Mouse (Mus musculus) lung, postnatal 0 days (tissue): ENCODE results near the gene Bfsp2. TPM values are rescaled to one million over a fixed set of nuclear protein-coding genes. Genes with fewer than 3 reads are reported as not detected.

Experiments
- ATAC-seq: fragments of 200-750 bp; cut with Nextera tagmentation; 2 replicates; pipeline ENCODE4 v1.8.0; 2017; ENCODE audit warnings: moderate library complexity
- DNase-seq: peaks from one replicate; pipeline ENCODE4 v3.0.0-alpha.2; 2016; ENCODE audit warnings: low spot score
- H3K27ac ChIP-seq: fragments of 300-500 bp; sonication (generic); 2 replicates; pipeline ENCODE4 v1.5.1; 2014; ENCODE audit warnings: antibody characterized with exemption, mild to moderate bottlenecking, low read length, mixed read lengths
- H3K27me3 ChIP-seq: fragments of 300-500 bp; sonication (generic); replicated peaks from 2 replicates; pipeline ENCODE4 v1.6.1; 2014; ENCODE audit warnings: low read length, mixed read lengths; ENCODE audit not compliant: insufficient read depth
- H3K36me3 ChIP-seq: fragments of 300-500 bp; sonication (generic); 2 replicates; pipeline ENCODE4 v1.6.1; 2014; ENCODE audit warnings: low read length, mixed read lengths; ENCODE audit not compliant: insufficient read depth
- H3K4me1 ChIP-seq: fragments of 300-500 bp; sonication (generic); 2 replicates; pipeline ENCODE4 v1.6.1; 2014; ENCODE audit warnings: antibody characterized with exemption, low read depth, low read length, mixed read lengths; ENCODE audit not compliant: insufficient read depth
- H3K4me2 ChIP-seq: fragments of 300-500 bp; sonication (generic); replicated peaks from 2 replicates; pipeline ENCODE4 v1.6.1; 2014; ENCODE audit warnings: low read depth, mild to moderate bottlenecking, low read length, moderate library complexity, mixed read lengths
- H3K4me3 ChIP-seq: fragments of 300-500 bp; sonication (generic); 2 replicates; pipeline ENCODE4 v1.5.1; 2014; ENCODE audit warnings: low read depth, low read length
- H3K9ac ChIP-seq: fragments of 300-500 bp; sonication (generic); replicated peaks from 2 replicates; pipeline ENCODE4 v1.6.1; 2014; ENCODE audit warnings: low read depth, mild to moderate bottlenecking
- H3K9me3 ChIP-seq: fragments of 300-500 bp; sonication (generic); 2 replicates; pipeline ENCODE4 v1.6.1; 2016; ENCODE audit warnings: low read length, mixed read lengths
- CTCF ChIP-seq: IDR thresholded peaks from 2 replicates; pipeline ENCODE4 v1.5.1; 2016; ENCODE audit warnings: antibody characterized with exemption, mild to moderate bottlenecking
- EP300 ChIP-seq: IDR thresholded peaks from 2 replicates; pipeline ENCODE4 v1.6.1; 2016; ENCODE audit warnings: antibody characterized with exemption, mild to moderate bottlenecking, control low read depth
- WGBS: fragments of 180-500 bp; shearing (Covaris S2); extraction: QIAGEN DNeasy Blood & Tissue Kit; methylation state at CpG from one replicate; pipeline ENCODE4 v1.1.7; 2014; 5-methylcytosine and 5-hydroxymethylcytosine counted together
- polyA plus RNA-seq: library from polyadenylated mRNA; unstranded; fragments of >200 nt; fragmentation: Nextera tagmentation; extraction: Ambion mirVana; gene quantifications from 2 replicates; pipeline ENCODE4 v1.2.1, GENCODE M21; 2015

The Bfsp2 gene
- polyA plus RNA-seq, 1 experiment from 2014 or later = 0.30 TPM

DNA sequence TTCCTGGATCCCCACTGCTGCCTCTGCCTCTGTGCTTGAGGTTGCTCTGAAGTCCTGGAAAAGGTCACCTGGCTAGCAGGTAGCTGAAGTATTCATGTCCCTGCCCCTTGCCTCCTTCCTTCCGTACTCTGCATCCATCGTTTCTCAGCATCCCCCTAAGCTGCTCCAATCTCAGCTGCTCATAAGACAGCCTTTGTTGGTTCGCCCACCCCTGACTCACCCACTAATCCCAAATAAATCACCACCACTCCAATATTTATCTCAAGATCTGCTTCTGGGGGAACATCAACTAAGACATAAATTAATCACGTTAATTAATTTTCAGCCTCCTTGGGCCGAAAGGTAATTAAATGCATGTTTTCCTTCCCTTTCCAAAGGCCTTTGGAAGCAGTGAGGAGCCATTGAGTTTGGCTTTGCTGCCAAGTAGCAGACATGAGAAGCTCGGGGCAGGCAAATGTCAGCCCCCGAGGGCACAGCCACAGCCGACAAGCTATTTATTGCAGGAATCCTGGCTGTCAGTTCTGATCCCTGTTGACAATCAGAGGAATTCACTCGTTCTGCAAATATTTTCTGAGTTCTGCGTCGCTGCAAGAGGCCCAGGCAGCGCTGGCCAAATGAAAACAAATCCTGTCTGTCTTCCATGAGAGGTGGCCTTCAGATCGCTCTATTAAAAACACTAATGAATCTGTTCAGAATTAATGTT is 36.9 kb downstream of the Bfsp2 start:
- Histone ChIP-seq H3K4me2 (no peak overlapping the region), H3K9ac (no peak overlapping the region), H3K27me3 (no peaks in the 10 kb centered on the region), H3K4me1 (peaks cover 12% of the 10 kb centered on the region; the same call in 1 of the 2 replicates), H3K27ac (no peak overlapping the region), H3K4me3 (no peak overlapping the region), H3K36me3 (no peaks in the 10 kb centered on the region), H3K9me3 (no peaks in the 10 kb centered on the region)
- DNase-seq (no peak), ATAC-seq (no peak)
- WGBS = 33% methylated on average over 13 of the region's 13 CpGs
- no peak for TF ChIP-seq CTCF
- no peak for TF ChIP-seq EP300

- peaks cover 12% of the 10 kb centered on the region; the same call in 1 of the 2 replicates for H3K4me1 ChIP-seq
- H3K9ac ChIP-seq = no peak overlapping the region
- no peaks in the 10 kb centered on the region for H3K9me3 ChIP-seq
- ATAC-seq (peak; percentile 37; the same call in 1 of the 2 replicates), DNase-seq (peak; percentile 74)
- no peaks in the 10 kb centered on the region for H3K27me3 ChIP-seq
- H3K36me3 ChIP-seq = no peaks in the 10 kb centered on the region
- no peak overlapping the region for H3K4me2 ChIP-seq
- WGBS = 15% methylated on average over 3 of the region's 3 CpGs
- H3K4me3 ChIP-seq = no peak overlapping the region
- TF ChIP-seq CTCF (no peak), EP300 (no peak)
- no peak overlapping the region for H3K27ac ChIP-seq
Observed at GRCm38 (mm10) chr9:103440597-103440996, 39.6 kb downstream of the Bfsp2 start.

DNA sequence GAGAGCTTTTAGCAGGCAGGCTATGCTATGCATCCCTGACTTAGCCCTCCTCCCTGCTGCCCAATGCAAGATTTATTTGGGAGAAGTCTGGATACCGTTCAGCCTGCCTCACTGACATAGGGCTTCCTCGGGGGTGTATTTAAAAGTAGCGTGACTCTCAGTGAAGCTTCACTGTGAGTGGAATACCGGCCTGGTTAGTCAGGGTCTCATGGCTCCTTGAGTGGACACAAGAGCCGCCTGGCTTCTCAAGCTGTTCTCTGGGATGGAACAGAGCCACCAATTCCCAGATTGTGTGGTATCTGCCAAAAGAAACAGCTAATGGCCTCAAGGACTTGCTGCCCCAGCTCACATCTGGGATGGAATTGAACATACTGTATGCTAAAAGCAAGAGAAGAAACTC is 43.1 kb downstream of the Bfsp2 start:
- TF ChIP-seq EP300 (peak; percentile 57; the same call in 1 of the 2 replicates), CTCF (no peak)
- ATAC-seq (peak; percentile 59), DNase-seq (peak; percentile 26)
- H3K4me3 ChIP-seq = no peak overlapping the region
- H3K36me3 ChIP-seq = no peaks in the 10 kb centered on the region
- no peak overlapping the region for H3K4me2 ChIP-seq
- WGBS = 36% methylated on average over 5 of the region's 5 CpGs
- no peak overlapping the region for H3K27ac ChIP-seq
- H3K9ac ChIP-seq = no peak overlapping the region
- no peaks in the 10 kb centered on the region for H3K27me3 ChIP-seq
- H3K9me3 ChIP-seq = no peaks in the 10 kb centered on the region
- H3K4me1 ChIP-seq = peaks cover 17% of the 10 kb centered on the region; the same call in 1 of the 2 replicates

DNA sequence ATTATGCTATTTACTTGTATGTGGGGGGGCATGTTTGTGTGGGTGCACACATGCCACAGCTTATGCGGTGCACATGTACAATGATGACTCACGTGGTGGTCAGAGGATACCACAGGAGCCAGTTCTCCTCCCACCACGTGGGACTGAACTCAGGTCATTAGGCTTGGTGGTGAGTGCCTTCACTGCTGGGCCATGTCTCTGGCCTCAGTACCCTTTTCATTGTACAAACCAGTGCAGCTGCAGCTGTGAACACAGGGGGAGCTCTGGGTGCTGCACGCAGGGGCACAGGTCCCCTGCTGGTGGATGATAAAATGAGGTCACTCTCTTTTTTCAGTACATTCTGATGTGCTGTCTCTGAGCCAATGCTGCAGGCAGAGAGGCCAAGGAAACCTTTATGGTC is 46.1 kb downstream of the Bfsp2 start:
- peak; percentile 53 for DNase-seq
- H3K27me3 ChIP-seq = no peaks in the 10 kb centered on the region

GRCm38 (mm10) chr9:103432122-103432778 is 48.0 kb downstream of the Bfsp2 start:
- ATAC-seq (no peak; the same call in 1 of the 2 replicates), DNase-seq (peak; percentile 44)
- Histone ChIP-seq H3K4me1 (peaks cover 6% of the 10 kb centered on the region; the same call in 1 of the 2 replicates), H3K9me3 (no peaks in the 10 kb centered on the region), H3K4me2 (no peak overlapping the region), H3K36me3 (no peaks in the 10 kb centered on the region), H3K27ac (no peak overlapping the region), H3K4me3 (no peak overlapping the region), H3K27me3 (no peaks in the 10 kb centered on the region), H3K9ac (no peak overlapping the region)
- 11% methylated on average over 13 of the region's 13 CpGs for WGBS
- TF ChIP-seq EP300 (no peak), CTCF (no peak)

More for the DNA sequence above, 46.1 kb downstream of the Bfsp2 start:
- no peaks in the 10 kb centered on the region for H3K36me3 ChIP-seq
- TF ChIP-seq EP300 = no peak
- TF ChIP-seq CTCF = peak; percentile 87
- peak; percentile 59; the same call in 1 of the 2 replicates for ATAC-seq
- H3K27ac ChIP-seq = no peak overlapping the region
- no peaks in the 10 kb centered on the region for H3K9me3 ChIP-seq
- 54% methylated on average over 4 of the region's 4 CpGs for WGBS
- no peak overlapping the region for H3K9ac ChIP-seq
- H3K4me1 ChIP-seq = peaks cover 6% of the 10 kb centered on the region; the same call in 1 of the 2 replicates
- no peak overlapping the region for H3K4me3 ChIP-seq
- H3K4me2 ChIP-seq = no peak overlapping the region

DNA sequence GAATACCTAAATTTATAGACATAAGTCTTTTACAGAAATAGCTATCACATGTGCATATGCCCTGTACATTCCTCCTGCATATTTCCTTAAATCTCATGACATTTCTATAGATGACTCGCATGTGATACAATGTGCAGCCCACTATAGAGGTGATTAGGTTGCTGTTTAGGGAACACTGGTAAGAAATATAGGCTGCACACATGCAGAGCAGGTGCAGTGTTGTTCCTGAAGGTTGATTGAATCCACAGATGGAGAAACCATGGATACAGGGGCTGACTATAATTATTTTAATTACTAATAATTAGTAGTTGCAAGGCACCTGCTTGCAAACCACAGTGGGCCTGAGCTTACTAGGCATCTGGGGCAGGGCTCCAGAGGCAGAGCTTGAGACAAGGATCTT is 48.5 kb downstream of the Bfsp2 start:
- Histone ChIP-seq H3K9me3 (no peaks in the 10 kb centered on the region), H3K4me2 (no peak overlapping the region), H3K4me1 (peaks cover 6% of the 10 kb centered on the region; the same call in 1 of the 2 replicates), H3K4me3 (no peak overlapping the region), H3K27ac (no peak overlapping the region), H3K36me3 (no peaks in the 10 kb centered on the region), H3K9ac (no peak overlapping the region), H3K27me3 (no peaks in the 10 kb centered on the region)
- 83% methylated on average over 1 of the region's 1 CpGs for WGBS
- TF ChIP-seq CTCF (no peak), EP300 (no peak)
- ATAC-seq = no peak
- DNase-seq = no peak
